Mouse (Mus musculus): ENCODE data around the gene Gxylt2. TPM values are rescaled to one million over a fixed set of nuclear protein-coding genes. Genes with fewer than 3 reads are reported as not detected.

Gxylt2 gene
- 1 to 10 TPM; 1.6 to 2.0 TPM for total RNA-seq (2021)

- DNase-seq (ENCODE audit: extremely low spot score in 1 of 2, low spot score in 1 of 2) = peak; percentile 17 to 39
Measured at GRCm38 (mm10) chr6:100704574-100705365, at the start of gene Gxylt2. Gene Gxylt2, plus strand, starts transcription at chr6:100704734.

- DNase-seq (ENCODE audit: extremely low spot score in 1 of 2, low spot score in 1 of 2) = peak; percentile 32 to 61
Measured at GRCm38 (mm10) chr6:100660395-100660794, 44.1 kb upstream of the Gxylt2 start.

- DNase-seq (ENCODE audit: extremely low spot score in 1 of 2, low spot score in 1 of 2) = no peak
Measured at GRCm38 (mm10) chr6:100662224-100662623, 42.3 kb upstream of the Gxylt2 start.

GRCm38 (mm10) chr6:100667644-100668043 is 36.9 kb upstream of the Gxylt2 start:
- DNase-seq (ENCODE audit: extremely low spot score in 1 of 2, low spot score in 1 of 2) = no peak

- DNase-seq (ENCODE audit: extremely low spot score in 1 of 2, low spot score in 1 of 2) = no peak
Measured at GRCm38 (mm10) chr6:100668858-100669257, 35.7 kb upstream of the Gxylt2 start.

- peak; percentile 16 to 23 for DNase-seq (ENCODE audit: extremely low spot score in 1 of 2, low spot score in 1 of 2)
Measured at GRCm38 (mm10) chr6:100670370-100670841, 34.1 kb upstream of the Gxylt2 start.

- peak; percentile 71 to 80 for DNase-seq (ENCODE audit: extremely low spot score in 1 of 2, low spot score in 1 of 2)
Measured at GRCm38 (mm10) chr6:100670880-100671344, 33.6 kb upstream of the Gxylt2 start, which contains the start of gene Shq1. Gene Shq1, minus strand, starts transcription at chr6:100671157.

- no peak for DNase-seq (ENCODE audit: extremely low spot score in 1 of 2, low spot score in 1 of 2)
Measured at GRCm38 (mm10) chr6:100671401-100671800, 33.1 kb upstream of the Gxylt2 start.

GRCm38 (mm10) chr6:100674974-100675373 is 29.6 kb upstream of the Gxylt2 start:
- no peak for DNase-seq (ENCODE audit: extremely low spot score in 1 of 2, low spot score in 1 of 2)

- DNase-seq (ENCODE audit: extremely low spot score in 1 of 2, low spot score in 1 of 2) = no peak
Measured at GRCm38 (mm10) chr6:100676461-100676860, 28.1 kb upstream of the Gxylt2 start.

- no peak for DNase-seq (ENCODE audit: extremely low spot score in 1 of 2, low spot score in 1 of 2)
Measured at GRCm38 (mm10) chr6:100678636-100679035, 25.9 kb upstream of the Gxylt2 start.

GRCm38 (mm10) chr6:100686341-100686740 is 18.2 kb upstream of the Gxylt2 start:
- DNase-seq (ENCODE audit: extremely low spot score in 1 of 2, low spot score in 1 of 2) = no peak

- no peak for DNase-seq (ENCODE audit: extremely low spot score in 1 of 2, low spot score in 1 of 2)
Measured at GRCm38 (mm10) chr6:100699986-100700385, 4.5 kb upstream of the Gxylt2 start.

GRCm38 (mm10) chr6:100700774-100701173 is 3.8 kb upstream of the Gxylt2 start:
- DNase-seq (ENCODE audit: extremely low spot score in 1 of 2, low spot score in 1 of 2) = no peak

- no peak for DNase-seq (ENCODE audit: extremely low spot score in 1 of 2, low spot score in 1 of 2)
Measured at GRCm38 (mm10) chr6:100704197-100704573, 349 bp upstream of the Gxylt2 start.

- no peak for DNase-seq (ENCODE audit: extremely low spot score in 1 of 2, low spot score in 1 of 2)
Measured at GRCm38 (mm10) chr6:100705366-100705811, 855 bp downstream of the Gxylt2 start.

- no peak for DNase-seq (ENCODE audit: extremely low spot score in 1 of 2, low spot score in 1 of 2)
Measured at GRCm38 (mm10) chr6:100706861-100707260, 2.3 kb downstream of the Gxylt2 start.

- DNase-seq (ENCODE audit: extremely low spot score in 1 of 2, low spot score in 1 of 2) = no peak
Measured at GRCm38 (mm10) chr6:100707557-100707956, 3.0 kb downstream of the Gxylt2 start.

- DNase-seq (ENCODE audit: extremely low spot score in 1 of 2, low spot score in 1 of 2) = no peak
Measured at GRCm38 (mm10) chr6:100708248-100708647, 3.7 kb downstream of the Gxylt2 start.

GRCm38 (mm10) chr6:100708996-100709395 is 4.5 kb downstream of the Gxylt2 start:
- DNase-seq (ENCODE audit: extremely low spot score in 1 of 2, low spot score in 1 of 2) = no peak

GRCm38 (mm10) chr6:100709483-100709882 is 4.9 kb downstream of the Gxylt2 start:
- DNase-seq (ENCODE audit: extremely low spot score in 1 of 2, low spot score in 1 of 2) = no peak

- no peak for DNase-seq (ENCODE audit: extremely low spot score in 1 of 2, low spot score in 1 of 2)
Measured at GRCm38 (mm10) chr6:100710170-100710569, 5.6 kb downstream of the Gxylt2 start.
